Mouse (Mus musculus) frontal cortex, postnatal 14 days (tissue): ENCODE data around the gene Pus10.

Source experiments
- DNase-seq, 2 experiments: peaks; one replicate each; pipeline ENCODE4 v3.0.0; 2022; ENCODE audit warnings: low spot score in 2 of 2

The Pus10 gene

GRCm38 (mm10) chr11:23665311-23665786 is at the start of gene Pus10:
Gene Pus10 (plus strand): TSS chr11:23665674.
- peak in 1 of 2 experiments; percentile 11 for DNase-seq

- DNase-seq = no peak
Measured at GRCm38 (mm10) chr11:23618995-23619394, 46.5 kb upstream of the Pus10 start.

GRCm38 (mm10) chr11:23630664-23631063 is 34.8 kb upstream of the Pus10 start:
- no peak for DNase-seq

GRCm38 (mm10) chr11:23632945-23633878 is 32.3 kb upstream of the Pus10 start, which contains the start of gene 0610010F05Rik:
Gene 0610010F05Rik (minus strand): TSS chr11:23633639.
- DNase-seq = peak; percentile 55 to 69

GRCm38 (mm10) chr11:23633879-23634215 is 31.6 kb upstream of the Pus10 start:
- no peak for DNase-seq

GRCm38 (mm10) chr11:23634573-23634972 is 30.9 kb upstream of the Pus10 start:
- DNase-seq = no peak

GRCm38 (mm10) chr11:23647431-23647830 is 18.0 kb upstream of the Pus10 start:
- no peak for DNase-seq

DNA sequence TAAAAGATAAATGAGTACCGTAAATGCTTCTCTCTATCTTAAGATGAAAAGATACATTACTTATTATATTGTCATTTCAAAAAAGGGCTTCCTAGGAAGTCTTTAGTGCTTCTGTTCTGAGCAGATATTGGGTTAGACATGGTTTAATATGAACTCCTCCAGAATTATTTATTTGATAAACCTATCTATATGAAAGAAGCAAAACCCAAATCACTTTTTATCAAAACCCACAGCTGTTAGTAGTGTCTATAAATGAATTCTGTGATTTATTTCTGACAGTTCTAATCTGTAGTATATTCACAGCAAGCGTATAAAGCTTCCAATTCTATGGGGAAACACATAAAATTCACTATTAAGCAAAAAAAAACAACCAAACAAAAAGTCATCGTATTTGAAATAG is 17.6 kb upstream of the Pus10 start:
- no peak for DNase-seq

DNA sequence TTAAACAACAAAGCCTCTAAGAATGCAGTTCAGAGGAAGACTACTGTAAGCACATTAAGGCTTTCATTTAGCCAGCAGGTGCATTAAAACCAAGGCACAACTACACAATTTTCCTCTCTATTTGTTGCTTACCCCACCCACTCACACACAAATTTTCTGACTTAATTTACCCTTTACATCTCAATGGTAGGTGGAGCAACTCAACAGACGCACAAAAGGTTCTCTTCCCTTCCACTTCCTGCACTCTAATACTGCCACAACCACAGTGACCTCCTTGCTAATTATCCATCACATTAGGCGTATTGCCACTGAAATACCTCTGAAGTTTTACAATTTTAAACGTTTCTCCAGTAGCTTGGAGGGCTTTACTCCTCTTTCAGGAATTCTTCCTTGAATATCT is 11.8 kb upstream of the Pus10 start:
- DNase-seq = no peak

DNA sequence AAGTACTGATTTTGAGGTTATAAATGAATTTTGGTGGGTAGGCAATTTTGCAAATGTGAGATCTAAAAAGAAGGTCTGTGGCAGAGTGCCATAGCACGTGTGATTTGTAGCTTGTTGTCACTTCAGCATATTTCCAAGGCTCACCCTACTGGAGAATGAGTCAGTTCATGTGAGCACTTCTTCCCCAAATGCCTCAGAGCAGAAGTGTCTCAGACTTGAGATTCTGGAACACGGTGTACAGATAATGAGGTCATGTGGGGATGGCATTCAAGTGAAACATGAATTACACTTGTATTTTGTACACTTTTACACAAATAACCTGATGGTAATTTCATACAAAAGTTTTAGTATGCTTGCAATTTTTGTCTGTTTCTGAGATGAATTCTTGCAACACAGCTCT is 7.7 kb upstream of the Pus10 start:
- no peak for DNase-seq

- DNase-seq = no peak
Measured at GRCm38 (mm10) chr11:23664232-23664631, 1.2 kb upstream of the Pus10 start.

DNA sequence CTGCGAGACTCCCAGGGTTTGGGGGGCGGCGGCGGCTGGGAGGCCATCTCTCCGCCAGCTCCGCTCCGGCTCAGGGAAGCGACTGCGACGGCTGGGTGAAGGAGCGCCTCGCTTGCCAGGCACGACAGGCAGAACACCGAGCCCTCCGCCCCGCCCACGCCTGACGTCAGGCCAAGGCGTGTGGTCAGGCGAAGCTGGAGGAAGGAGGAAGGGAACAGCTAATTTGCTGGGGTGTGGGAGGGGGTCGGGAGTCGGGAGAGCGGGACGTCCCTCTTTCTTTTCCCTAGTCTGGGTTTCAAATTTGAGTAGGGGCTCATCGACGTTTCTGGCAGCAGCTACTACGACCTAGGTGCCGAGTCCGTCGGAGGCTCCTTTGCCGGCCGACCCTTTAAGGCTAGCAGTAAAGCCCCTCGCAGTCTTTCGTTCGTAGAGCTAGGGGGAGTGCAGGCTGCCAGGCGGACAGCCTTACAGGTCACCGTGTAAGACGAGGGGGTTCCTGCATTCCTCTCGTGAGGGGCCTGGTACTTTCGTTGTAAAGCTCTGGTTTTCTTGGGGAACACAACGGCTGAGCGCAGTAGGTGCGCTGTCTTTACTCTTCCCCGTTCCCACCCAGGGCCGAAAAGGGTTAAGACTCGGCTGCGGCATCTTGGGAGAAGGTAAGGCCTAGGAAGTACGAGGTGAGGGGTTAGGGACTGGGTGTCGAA is 476 bp downstream of the Pus10 start, which contains the start of gene Pex13:
Gene Pex13 (minus strand): TSS at position 162 of the 704 bp plus-strand sequence.
- peak; percentile 87 to 88 for DNase-seq

DNA sequence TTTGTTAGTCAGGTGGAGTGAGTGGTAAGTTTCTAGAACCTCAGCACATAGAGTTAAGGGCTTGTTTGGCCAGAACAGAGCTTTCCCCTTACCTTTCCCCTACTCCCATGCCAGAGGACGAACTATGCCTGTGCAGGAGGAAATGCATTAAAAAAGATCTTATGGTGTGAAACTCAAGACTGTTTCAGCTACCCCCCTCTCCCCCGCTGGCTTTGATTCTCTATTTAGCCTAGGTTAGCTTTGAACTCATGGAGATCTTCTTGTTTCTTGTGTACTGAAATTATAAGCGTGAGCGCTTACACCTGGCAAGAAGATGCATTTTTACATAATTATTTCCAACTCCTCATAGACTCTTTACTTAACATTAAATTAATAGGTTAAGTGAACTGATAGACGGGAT is 1.1 kb downstream of the Pus10 start:
- DNase-seq = no peak

GRCm38 (mm10) chr11:23667128-23667527 is 1.7 kb downstream of the Pus10 start:
- DNase-seq = no peak

DNA sequence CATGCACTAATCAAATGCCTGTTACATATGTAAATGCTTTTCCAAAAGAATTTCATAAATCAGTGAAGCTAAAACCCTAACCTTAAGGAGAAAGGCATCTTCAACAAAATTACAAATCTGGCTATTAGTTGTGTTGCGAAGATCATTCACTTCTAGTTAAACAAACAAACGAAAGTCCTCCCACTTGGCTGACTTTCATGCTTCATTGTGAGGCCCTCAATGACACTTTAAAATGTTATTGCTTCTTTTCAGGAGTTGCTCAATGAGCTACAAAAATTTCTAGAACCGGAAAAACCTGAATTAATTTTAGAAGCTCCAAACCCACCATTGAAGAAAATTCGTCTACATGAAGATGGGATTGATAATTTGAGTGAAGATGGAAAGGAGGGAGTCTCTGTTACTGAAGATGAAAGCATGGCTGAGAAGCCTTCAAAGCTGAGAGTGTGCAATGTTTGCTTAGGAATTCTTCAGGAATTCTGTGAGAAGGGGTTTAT is 6.8 kb downstream of the Pus10 start:
- DNase-seq = no peak

- DNase-seq = no peak
Measured at GRCm38 (mm10) chr11:23676100-23676499, 10.6 kb downstream of the Pus10 start.

- peak in 1 of 2 experiments; percentile 53 for DNase-seq
Measured at GRCm38 (mm10) chr11:23679044-23679642, 13.7 kb downstream of the Pus10 start.

GRCm38 (mm10) chr11:23680435-23680950 is 15.0 kb downstream of the Pus10 start:
- DNase-seq = no peak

- DNase-seq = no peak
Measured at GRCm38 (mm10) chr11:23682561-23682960, 17.1 kb downstream of the Pus10 start.

GRCm38 (mm10) chr11:23686671-23687070 is 21.2 kb downstream of the Pus10 start:
- DNase-seq = no peak

GRCm38 (mm10) chr11:23688060-23688459 is 22.6 kb downstream of the Pus10 start:
- DNase-seq = no peak

GRCm38 (mm10) chr11:23693286-23693685 is 27.8 kb downstream of the Pus10 start:
- no peak for DNase-seq
